Mouse (Mus musculus): ENCODE data around the gene Gm21671.
"Not testable (repeated sequence)": the region's sequence is repeated elsewhere in the genome, so short reads cannot be mapped to it uniquely, and the experiment has no call there.

The Gm21671 gene

GRCm38 (mm10) chr5:25954317-25954716 lies at the start of gene Gm21671:
Gm21671 (minus strand) TSS chr5:25954417.
- in situ Hi-C loops (cut with MboI, MseI) = not testable (repeated sequence)

GRCm38 (mm10) chr5:25988550-25988949 lies 34.3 kb upstream of the Gm21671 start, which contains the start of gene Gm21698:
Gm21698 (minus strand) TSS chr5:25988650.
- in situ Hi-C loops (cut with MboI, MseI) = loop anchor here (5.0 kb wide), 1 partner anchor 46 kb away; the partner anchor contains the start of gene Gm21663 (in 2 of the 2)

GRCm38 (mm10) chr5:25972563-25972962 lies 18.3 kb upstream of the Gm21671 start, which contains the start of gene Gm21680:
Gm21680 (minus strand) TSS chr5:25972663.
- in situ Hi-C loops (cut with MboI, MseI) = loop anchor here (5.0 to 10.0 kb wide), 2 partner anchors 48 to 50 kb away; no protein-coding TSS in a partner anchor

- in situ Hi-C loops (cut with MboI, MseI) = loop anchor here (5.0 kb wide), 1 partner anchor 50 kb away; no protein-coding TSS in a partner anchor
These were observed 2.8 kb upstream of the Gm21671 start for GRCm38 (mm10) chr5:25957050-25957449.

GRCm38 (mm10) chr5:25956611-25957010 lies 2.4 kb upstream of the Gm21671 start:
- in situ Hi-C loops (cut with MboI, MseI) = loop anchor here (5.0 kb wide), 1 partner anchor 51 kb away; no protein-coding TSS in a partner anchor

GRCm38 (mm10) chr5:25945391-25945790 lies 8.8 kb downstream of the Gm21671 start:
- in situ Hi-C loops (cut with MboI, MseI) = loop anchor here (5.0 kb wide), 2 partner anchors 82 to 87 kb away; no protein-coding TSS in a partner anchor

GRCm38 (mm10) chr5:25942281-25942680 lies 11.9 kb downstream of the Gm21671 start, which contains the start of gene Gm21663:
Gm21663 (minus strand) TSS chr5:25942381.
- in situ Hi-C loops (cut with MboI, MseI) = loop anchor here (5.0 kb wide), 2 partner anchors 45 to 175 kb away; partner anchors contain the start of gene Gm21698 (in 2 of the 2)

All from T-helper 17 cell (primary cell).